Mouse (Mus musculus) macrophage (primary cell): ENCODE results near the gene Esrp2. TPM values are rescaled to one million over a fixed set of nuclear protein-coding genes. Genes with fewer than 3 reads are reported as not detected.

Experiments used
- H3K27ac ChIP-seq: fragments of 350-480 bp; formaldehyde crosslinking; 2 replicates; pipeline ENCODE4 v1.9.0; 2021
- H3K36me3 ChIP-seq: fragments of 350-480 bp; formaldehyde crosslinking; 2 replicates; pipeline ENCODE4 v1.9.0; 2021; ENCODE audit errors: inconsistent target
- H3K4me3 ChIP-seq: fragments of 350-480 bp; formaldehyde crosslinking; 2 replicates; pipeline ENCODE4 v1.9.0; 2021; ENCODE audit errors: inconsistent target
- H3K79me2 ChIP-seq: fragments of 350-480 bp; formaldehyde crosslinking; 2 replicates; pipeline ENCODE4 v1.9.0; 2021; ENCODE audit errors: inconsistent target
- WGBS: methylation state at CpG from one replicate; pipeline ENCODE4 v1.1.7; 2026; ENCODE audit warnings: inconsistent platforms; ENCODE audit not compliant: missing documents; 5-methylcytosine and 5-hydroxymethylcytosine counted together
- polyA plus RNA-seq: library from polyadenylated mRNA; stranded (reverse); fragments of 250-400 nt; gene quantifications from 3 replicates; pipeline ENCODE4 v1.2.4, GENCODE M21; 2018; ENCODE audit warnings: inconsistent platforms

Esrp2 gene
- polyA plus RNA-seq, 1 experiment from 2014 or later: not detected

- Histone ChIP-seq H3K79me2 (peaks cover 95% of the 10 kb centered on the region), H3K36me3 (peaks cover 68% of the 10 kb centered on the region), H3K4me3 (no peak overlapping the region), H3K27ac (no peak overlapping the region)
- WGBS: 98% methylated on average over 10 of the region's 10 CpGs
Observed at GRCm38 (mm10) chr8:106158381-106158780, 21.6 kb upstream of the Esrp2 start.

- Histone ChIP-seq H3K36me3 (peaks cover 58% of the 10 kb centered on the region), H3K79me2 (peaks cover 95% of the 10 kb centered on the region), H3K4me3 (no peak overlapping the region), H3K27ac (no peak overlapping the region)
- 100% methylated on average over 1 of the region's 1 CpGs for WGBS
Observed at GRCm38 (mm10) chr8:106157419-106157818, 20.6 kb upstream of the Esrp2 start.

DNA sequence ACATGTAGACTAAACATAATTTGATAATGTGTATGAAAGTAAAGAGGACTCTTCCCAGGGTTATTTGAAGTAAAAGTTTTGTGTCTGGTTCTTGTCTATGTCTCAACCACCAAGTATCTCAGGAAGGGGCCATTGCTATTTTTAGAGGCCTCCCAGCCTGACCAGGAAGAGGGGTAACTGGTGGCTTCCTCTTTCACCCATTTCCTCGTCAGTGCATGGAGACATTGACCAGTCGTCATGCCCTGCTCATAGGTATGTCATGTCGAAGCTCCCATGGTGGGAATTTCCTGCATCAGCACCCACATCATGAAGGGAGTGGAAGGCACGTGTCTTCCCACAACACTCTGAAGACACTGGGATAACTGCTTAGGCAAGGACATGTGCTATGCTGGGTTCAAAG, 16.1 kb upstream of the Esrp2 start:
- WGBS: 0% methylated on average over 4 of the region's 4 CpGs
- peaks cover 14% of the 10 kb centered on the region; the same call in 1 of the 2 replicates for H3K36me3 ChIP-seq
- H3K4me3 ChIP-seq: no peak overlapping the region; the same call in 1 of the 2 replicates
- peak overlapping the region; percentile 95 for H3K27ac ChIP-seq
- H3K79me2 ChIP-seq: peaks cover 76% of the 10 kb centered on the region

- Histone ChIP-seq H3K79me2 (peaks cover 59% of the 10 kb centered on the region), H3K36me3 (peaks cover 13% of the 10 kb centered on the region; the same call in 1 of the 2 replicates), H3K4me3 (peak overlapping the region; percentile 91), H3K27ac (peak overlapping the region; percentile 95)
- 50% methylated on average over 8 of the region's 9 CpGs for WGBS
Observed at GRCm38 (mm10) chr8:106151041-106151440, 14.3 kb upstream of the Esrp2 start.

DNA sequence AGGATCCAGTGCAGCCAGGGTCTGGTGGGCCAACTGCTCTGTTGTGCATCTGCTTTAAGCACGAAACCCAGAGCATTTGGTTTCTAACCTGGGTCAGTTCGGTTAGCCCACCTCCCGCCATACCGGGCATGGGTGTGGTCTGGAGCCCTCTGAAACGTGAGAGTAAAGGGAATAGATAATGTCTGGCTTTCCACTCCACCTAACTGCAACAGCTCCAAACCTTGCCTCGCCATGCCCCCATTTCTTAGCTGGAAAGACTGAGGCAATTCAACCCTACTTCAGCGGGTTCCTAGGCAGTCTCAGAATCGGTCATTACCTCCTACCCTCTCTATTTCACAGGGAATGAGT, 13.9 kb upstream of the Esrp2 start:
- 13% methylated on average over 8 of the region's 8 CpGs for WGBS
- peak overlapping the region; percentile 95 for H3K27ac ChIP-seq
- peaks cover 9% of the 10 kb centered on the region; the same call in 1 of the 2 replicates for H3K36me3 ChIP-seq
- peaks cover 55% of the 10 kb centered on the region for H3K79me2 ChIP-seq
- peak overlapping the region; percentile 91 for H3K4me3 ChIP-seq

- Histone ChIP-seq H3K4me3 (peak within 1 kb of the TSS; percentile 91), H3K79me2 (peaks cover 49% of the 10 kb centered on the region), H3K27ac (peak within 1 kb of the TSS; percentile 95), H3K36me3 (peaks cover 6% of the 10 kb centered on the region; the same call in 1 of the 2 replicates)
- whole genome bisulfite sequencing: under 1% methylated on average over 38 of the region's 38 CpGs
Observed at GRCm38 (mm10) chr8:106149801-106150652, 13.3 kb upstream of the Esrp2 start, which contains the start of gene Pla2g15. TSS of gene Pla2g15 (plus strand) at chr8:106150399.

GRCm38 (mm10) chr8:106149025-106149424, 12.3 kb upstream of the Esrp2 start:
- no peak overlapping the region for H3K4me3 ChIP-seq
- H3K27ac ChIP-seq: peak overlapping the region; percentile 95
- no peaks in the 10 kb centered on the region; the same call in 1 of the 2 replicates for H3K36me3 ChIP-seq
- peaks cover 39% of the 10 kb centered on the region for H3K79me2 ChIP-seq
- 57% methylated on average over 6 of the region's 6 CpGs for WGBS

GRCm38 (mm10) chr8:106147868-106148565, 11.2 kb upstream of the Esrp2 start:
- WGBS: 91% methylated on average over 4 of the region's 6 CpGs
- no peaks in the 10 kb centered on the region for H3K36me3 ChIP-seq
- peaks cover 29% of the 10 kb centered on the region for H3K79me2 ChIP-seq
- H3K4me3 ChIP-seq: no peak overlapping the region
- H3K27ac ChIP-seq: peak overlapping the region; percentile 95

- WGBS: 68% methylated on average over 4 of the region's 4 CpGs
Observed at GRCm38 (mm10) chr8:106146014-106146413, 9.2 kb upstream of the Esrp2 start.

GRCm38 (mm10) chr8:106145331-106145730, 8.6 kb upstream of the Esrp2 start:
- Histone ChIP-seq H3K4me3 (no peak overlapping the region), H3K36me3 (no peaks in the 10 kb centered on the region), H3K79me2 (peaks cover 2% of the 10 kb centered on the region), H3K27ac (0 out of 2 replicates have a peak overlapping the region, but pooled peaks have one; percentile 4)
- WGBS: 73% methylated on average over 2 of the region's 2 CpGs

More at GRCm38 (mm10) chr8:106146014-106146413, 9.2 kb upstream of the Esrp2 start:
- H3K4me3 ChIP-seq: no peak overlapping the region
- H3K27ac ChIP-seq: 0 out of 2 replicates have a peak overlapping the region, but pooled peaks have one; percentile 4
- peaks cover 9% of the 10 kb centered on the region for H3K79me2 ChIP-seq
- no peaks in the 10 kb centered on the region for H3K36me3 ChIP-seq

- WGBS: 15% methylated on average over 11 of the region's 13 CpGs
- H3K36me3 ChIP-seq: no peaks in the 10 kb centered on the region
- no peaks in the 10 kb centered on the region for H3K79me2 ChIP-seq
- no peak overlapping the region for H3K4me3 ChIP-seq
- H3K27ac ChIP-seq: no peak overlapping the region
Observed at GRCm38 (mm10) chr8:106140769-106141168, 4.0 kb upstream of the Esrp2 start.

DNA sequence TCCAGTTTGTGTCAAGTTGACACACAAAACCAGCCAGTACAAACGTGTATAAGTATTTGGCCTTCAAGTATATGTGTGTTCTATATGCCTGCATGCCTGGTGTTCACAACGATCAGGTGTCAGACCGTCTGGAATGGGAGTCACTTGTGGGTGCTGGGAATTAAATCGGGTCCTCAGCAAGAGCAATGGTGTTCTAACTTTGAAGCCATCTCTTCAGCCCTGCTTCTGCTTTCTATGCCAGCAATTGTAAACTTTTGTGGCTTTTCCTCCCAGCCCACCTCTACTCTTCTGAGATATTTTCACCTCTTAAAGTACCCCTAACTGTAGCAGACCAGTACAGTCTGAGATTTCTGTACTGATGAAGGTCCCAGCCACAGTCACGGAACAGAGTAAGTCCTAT, 3.4 kb upstream of the Esrp2 start:
- H3K79me2 ChIP-seq: no peaks in the 10 kb centered on the region
- no peak overlapping the region for H3K4me3 ChIP-seq
- 84% methylated on average over 5 of the region's 5 CpGs for WGBS
- H3K27ac ChIP-seq: no peak overlapping the region
- no peaks in the 10 kb centered on the region for H3K36me3 ChIP-seq

GRCm38 (mm10) chr8:106138616-106139015, 1.8 kb upstream of the Esrp2 start:
- H3K79me2 ChIP-seq: no peaks in the 10 kb centered on the region
- peak overlapping the region; percentile 59 for H3K4me3 ChIP-seq
- H3K27ac ChIP-seq: peak overlapping the region; percentile 22; the same call in 1 of the 2 replicates
- H3K36me3 ChIP-seq: no peaks in the 10 kb centered on the region
- WGBS: 55% methylated on average over 7 of the region's 7 CpGs

- Histone ChIP-seq H3K36me3 (no peaks in the 10 kb centered on the region), H3K79me2 (no peaks in the 10 kb centered on the region), H3K27ac (peak overlapping the region; percentile 22; the same call in 1 of the 2 replicates), H3K4me3 (peak overlapping the region; percentile 59)
- 2% methylated on average over 24 of the region's 24 CpGs for WGBS
Observed at GRCm38 (mm10) chr8:106137906-106138477, 1.2 kb upstream of the Esrp2 start.
